Mouse (Mus musculus) spleen, adult 10 weeks (tissue): ENCODE results near the gene Trim65. TPM values are rescaled to one million over a fixed set of nuclear protein-coding genes. Genes with fewer than 3 reads are reported as not detected.

ENCODE experiments used
- polyA plus RNA-seq: library from polyadenylated mRNA; stranded (reverse); fragments of 350-450 nt; fragmentation: Illumina TruSeq; extraction: RNeasy Lipid Tissue Mini Kit (QIAGEN cat#74804); gene quantifications from one replicate; pipeline ENCODE4 v1.2.3, GENCODE M21; 2015; ENCODE audit warnings: low replicate concordance; ENCODE audit not compliant: insufficient read depth

Gene Trim65
- 30.2 TPM for polyA plus RNA-seq

GRCm38 (mm10) chr11:116130488-116131205, at the start of gene Trim65:
Gene Trim65, minus strand, starts transcription at chr11:116131128.

GRCm38 (mm10) chr11:116167884-116168439, 37.0 kb upstream of the Trim65 start, which contains the start of gene Fbf1:
Gene Fbf1, minus strand, starts transcription at chr11:116168166.

GRCm38 (mm10) chr11:116138468-116139138, 7.7 kb upstream of the Trim65 start, which contains the start of gene Mrpl38:
Gene Mrpl38, minus strand, starts transcription at chr11:116138868.

GRCm38 (mm10) chr11:116127156-116127980, 3.6 kb downstream of the Trim65 start, which contains the start of gene Trim47:
Gene Trim47, minus strand, starts transcription at chr11:116127210.

GRCm38 (mm10) chr11:116086258-116087193, 44.4 kb downstream of the Trim65 start, which contains the start of gene Wbp2:
Gene Wbp2, minus strand, starts transcription at chr11:116086995.

GRCm38 (mm10) chr11:116077446-116078204, 53.3 kb downstream of the Trim65 start, which contains the start of gene Unc13d:
Gene Unc13d, minus strand, starts transcription at chr11:116077961.

Other genes starting within 250 kb of the Trim65 start
- gene Smim5, start 231.2 kb downstream of the Trim65 start, polyA plus RNA-seq: 4.9 TPM
- 0.35 TPM for gene Smim6, start 219.1 kb downstream of the Trim65 start, polyA plus RNA-seq
- 46.2 TPM for gene Sap30bp, start 197.8 kb downstream of the Trim65 start, polyA plus RNA-seq
- 26.4 TPM for gene Recql5, start 197.7 kb downstream of the Trim65 start, polyA plus RNA-seq
- gene Itgb4, start 156.4 kb downstream of the Trim65 start, polyA plus RNA-seq: 0.68 TPM
- 1.7 TPM for gene Galk1, start 118.4 kb downstream of the Trim65 start, polyA plus RNA-seq
- 433 TPM for gene H3f3b, start 103.2 kb downstream of the Trim65 start, polyA plus RNA-seq
- 11.8 TPM for gene Unk, start 100.8 kb downstream of the Trim65 start, polyA plus RNA-seq
- 15.2 TPM for gene Unc13d, start 53.2 kb downstream of the Trim65 start, polyA plus RNA-seq
- gene Wbp2, start 44.1 kb downstream of the Trim65 start, polyA plus RNA-seq: 72.9 TPM
- gene Trim47, start 3.9 kb downstream of the Trim65 start, polyA plus RNA-seq: 4.4 TPM
- 19.5 TPM for gene Mrpl38, start 7.7 kb upstream of the Trim65 start, polyA plus RNA-seq
- 15.1 TPM for gene Fbf1, start 37.0 kb upstream of the Trim65 start, polyA plus RNA-seq
- gene Ten1, start 67.7 kb upstream of the Trim65 start, polyA plus RNA-seq: 21.5 TPM
- 34.2 TPM for gene Acox1, start 67.9 kb upstream of the Trim65 start, polyA plus RNA-seq
- not detected for gene Evpl, start 106.9 kb upstream of the Trim65 start, polyA plus RNA-seq
- 35.1 TPM for gene Srp68, start 143.1 kb upstream of the Trim65 start, polyA plus RNA-seq
- gene Galr2, start 149.8 kb upstream of the Trim65 start, polyA plus RNA-seq: not detected
- gene Exoc7, start 176.1 kb upstream of the Trim65 start, polyA plus RNA-seq: 29.0 TPM
- 0.11 TPM for gene Foxj1, start 204.3 kb upstream of the Trim65 start, polyA plus RNA-seq